Comparison of ENCODE assay signal across 22 mouse cellular contexts in genomic region chr6:120450208-120450607, GRCm38 (mm10). TPM values are rescaled to one million over a fixed set of nuclear protein-coding genes. Genes with fewer than 3 reads are reported as not detected.
A peak's percentile ranks its signal among the peaks of the same experiment; 100 is the strongest.
DNase-seq lines count a peak whose midpoint lies in the region; ATAC-seq and TF ChIP-seq lines count a peak whose summit lies in the region.
"Had no signal": no experiment of that assay in that cellular context is flagged by ENCODE, and none has a peak within 500 bp of the region (broad histone marks: within the 10 kb centered on the region; RNA-seq: fewer than 3 reads in every experiment).

No protein-coding gene starts in this region.

- 0 out of 2 replicates have a peak, but pooled peaks cover 6% of the 10 kb centered on the region for H3K9me3 ChIP-seq in heart, embryonic 12.5 days (replicated peaks)
- no peaks in the 10 kb centered on the region for H3K9me3 ChIP-seq in MEL (replicated peaks; ENCODE audit: insufficient read depth, low read length)
- H3K9me3 ChIP-seq in forebrain, embryonic 14.5 days (replicated peaks; ENCODE audit: control insufficient read depth, low read length), result no peaks in the 10 kb centered on the region
- no peaks in the 10 kb centered on the region for H3K9me3 ChIP-seq in intestine, embryonic 16.5 days (ENCODE audit: control insufficient read depth, low read length)
- H3K9me3 ChIP-seq: G1E had no signal

- no peaks in the 10 kb centered on the region for H3K27me3 ChIP-seq in heart, embryonic 12.5 days (replicated peaks)
- no peaks in the 10 kb centered on the region for H3K27me3 ChIP-seq in MEL (ENCODE audit: control insufficient read depth in 1 of 2, insufficient read depth in 2 of 2, low read length in 2 of 2)
- no peaks in the 10 kb centered on the region for H3K27me3 ChIP-seq in small intestine, adult 2 months (ENCODE audit: control insufficient read depth, insufficient read depth, low read length)
- no peaks in the 10 kb centered on the region for H3K27me3 ChIP-seq in forebrain, embryonic 14.5 days (replicated peaks; ENCODE audit: control insufficient read depth, insufficient read depth, low read length)
- no peaks in the 10 kb centered on the region for H3K27me3 ChIP-seq in intestine, embryonic 16.5 days (replicated peaks; ENCODE audit: control insufficient read depth, insufficient read depth, low read length)
- H3K27me3 ChIP-seq: CH12.LX, Patski had no signal

- H3K27ac ChIP-seq in heart, embryonic 12.5 days (ENCODE audit: poor library complexity, severe bottlenecking), result no peak overlapping the region
- peak overlapping the region; percentile 39 for H3K27ac ChIP-seq in MEL (ENCODE audit: control insufficient read depth, low read depth, low read length)
- H3K27ac ChIP-seq in small intestine, adult 2 months (ENCODE audit: insufficient read depth, low read depth, low read length), result 0 out of 2 replicates have a peak overlapping the region, but pooled peaks have one; percentile 42
- no peak overlapping the region for H3K27ac ChIP-seq in forebrain, embryonic 14.5 days (ENCODE audit: low read depth, low read length)
- H3K27ac ChIP-seq in intestine, embryonic 16.5 days (ENCODE audit: low read length), result no peak overlapping the region

- TF ChIP-seq RAD21 in MEL (IDR thresholded peaks at IDR 0.05; ENCODE audit: low read depth, low read length), result no peak

- 77% methylated on average over 3 of the region's 3 CpGs for WGBS in heart, embryonic 12.5 days
- WGBS in small intestine, adult 2 months, result 85% methylated on average over 3 of the region's 3 CpGs
- WGBS in forebrain, embryonic 14.5 days, result 84% methylated on average over 3 of the region's 3 CpGs
- 80% methylated on average over 3 of the region's 3 CpGs for WGBS in intestine, embryonic 16.5 days

- no peaks in the 10 kb centered on the region for H3K4me1 ChIP-seq in heart, embryonic 12.5 days (replicated peaks)
- peaks cover 13 to 32% of the 10 kb centered on the region in 2 experiments for H3K4me1 ChIP-seq in MEL (ENCODE audit: control insufficient read depth in 1 of 2, insufficient read depth in 2 of 2, low read length in 2 of 2)
- H3K4me1 ChIP-seq in small intestine, adult 2 months (ENCODE audit: control insufficient read depth, insufficient read depth, insufficient read length, low read length), result peaks cover 11% of the 10 kb centered on the region
- H3K4me1 ChIP-seq in forebrain, embryonic 14.5 days (ENCODE audit: control insufficient read depth, insufficient read depth, low read length), result no peaks in the 10 kb centered on the region
- 0 out of 2 replicates have a peak, but pooled peaks cover 2% of the 10 kb centered on the region for H3K4me1 ChIP-seq in intestine, embryonic 16.5 days (ENCODE audit: control insufficient read depth, insufficient read depth, low read length)

- TF ChIP-seq CTCF in MEL (IDR thresholded peaks at IDR 0.05 in 2 of 3, conservative IDR thresholded peaks at IDR 0.05 in 1 of 3; ENCODE audit: control insufficient read depth in 1 of 3, insufficient read depth in 1 of 3, low read depth in 2 of 3, low read length in 3 of 3, poor library complexity in 1 of 3, severe bottlenecking in 1 of 3), result no peak
- no peak for TF ChIP-seq CTCF in small intestine, adult 2 months (IDR thresholded peaks at IDR 0.05; ENCODE audit: extremely low read depth, insufficient read length, insufficient replicate concordance, low read depth, low read length)

- no peak overlapping the region for H3K4me2 ChIP-seq in heart, embryonic 12.5 days
- H3K4me2 ChIP-seq in forebrain, embryonic 14.5 days (ENCODE audit: low read length), result no peak overlapping the region
- no peak overlapping the region for H3K4me2 ChIP-seq in intestine, embryonic 16.5 days (ENCODE audit: low read depth, low read length)

- no peak for TF ChIP-seq EP300 in MEL (IDR thresholded peaks at IDR 0.05; ENCODE audit: low read depth in 1 of 2, low read length in 2 of 2)

- DNase-seq in heart, adult 11 months, result peak; percentile 7
- DNase-seq in MEL (ENCODE audit: low read depth, low spot score), result peak; percentile 52
- no peak for DNase-seq in forebrain, embryonic 14.5 days (ENCODE audit: low spot score)
- DNase-seq: adrenal gland, adult 2 months; adrenal gland, adult 8-10 months; adrenal gland, postnatal 10 days; adrenal gland, postnatal 14 days; adrenal gland, postnatal 25 days; adrenal gland, postnatal 36 days; B cell, adult 2 months; cerebellum, adult 11 months; cerebellum, adult 11-12 months; cerebellum, adult 18-20 months; cerebellum, adult 2 months had no signal

- H3K79me2 ChIP-seq in MEL (ENCODE audit: control insufficient read depth, insufficient read depth, low read length, poor library complexity), result no peaks in the 10 kb centered on the region

- H3K9ac ChIP-seq in heart, embryonic 12.5 days, result no peak overlapping the region
- H3K9ac ChIP-seq in MEL (ENCODE audit: control insufficient read depth, low read depth, low read length, poor library complexity, severe bottlenecking), result no peak overlapping the region
- no peak overlapping the region for H3K9ac ChIP-seq in forebrain, embryonic 14.5 days (ENCODE audit: low read length)
- no peak overlapping the region for H3K9ac ChIP-seq in intestine, embryonic 16.5 days (ENCODE audit: low read depth, low read length)

- TF ChIP-seq POLR2A in MEL (IDR thresholded peaks at IDR 0.05; ENCODE audit: control insufficient read depth in 1 of 2, insufficient read depth in 1 of 2, low read depth in 1 of 2, low read length in 2 of 2, poor library complexity in 1 of 2), result no peak
- TF ChIP-seq POLR2A in small intestine, adult 2 months (IDR thresholded peaks at IDR 0.05; ENCODE audit: low read depth, low read length), result no peak

- no peak for ATAC-seq in heart, embryonic 12.5 days (ENCODE audit: insufficient number of reproducible peaks, low FRiP score)
- ATAC-seq in forebrain, embryonic 14.5 days, result no peak
- no peak for ATAC-seq in intestine, embryonic 16.5 days
- ATAC-seq: activated CD4-positive, CD25-positive, alpha-beta regulatory T cell, adult 4 months; CD4-positive, CD25-positive, alpha-beta regulatory T cell, adult 4 months; Patski had no signal

- H3K4me3 ChIP-seq in heart, embryonic 12.5 days, result no peak overlapping the region
- H3K4me3 ChIP-seq in MEL (ENCODE audit: control insufficient read depth in 1 of 2, insufficient read depth in 1 of 2, low read depth in 2 of 2, low read length in 2 of 2), result no peak overlapping the region; a peak in 1 of 4 replicates
- no peak overlapping the region for H3K4me3 ChIP-seq in small intestine, adult 2 months (ENCODE audit: low read depth, low read length)
- no peak overlapping the region for H3K4me3 ChIP-seq in forebrain, embryonic 14.5 days (ENCODE audit: low read depth, low read length)
- H3K4me3 ChIP-seq in intestine, embryonic 16.5 days (ENCODE audit: low read length), result no peak overlapping the region

- H3K36me3 ChIP-seq in heart, embryonic 12.5 days, result 0 out of 2 replicates have a peak, but pooled peaks cover 2% of the 10 kb centered on the region
- H3K36me3 ChIP-seq in MEL (ENCODE audit: control insufficient read depth in 1 of 2, insufficient read depth in 2 of 2, low read length in 2 of 2), result peaks cover 0 to 30% of the 10 kb centered on the region in 2 experiments; a peak in 2 of 4 replicates
- H3K36me3 ChIP-seq in small intestine, adult 2 months (ENCODE audit: control insufficient read depth, insufficient read depth, low read length), result no peaks in the 10 kb centered on the region
- no peaks in the 10 kb centered on the region for H3K36me3 ChIP-seq in forebrain, embryonic 14.5 days (ENCODE audit: control insufficient read depth, insufficient read depth, low read length)
- H3K36me3 ChIP-seq in intestine, embryonic 16.5 days (ENCODE audit: control insufficient read depth, insufficient read depth, low read length), result no peaks in the 10 kb centered on the region

TF ChIP-seq in MEL, 35 proteins besides CTCF, POLR2A, EP300 and RAD21:
- TF ChIP-seq TBP (IDR thresholded peaks at IDR 0.05; ENCODE audit: low read depth, low read length) (0 out of 2 replicates have a peak, but pooled peaks have one; percentile 17), NELFE (IDR thresholded peaks at IDR 0.05; ENCODE audit: low read depth, low read length) (no peak), GABPA (IDR thresholded peaks at IDR 0.05; ENCODE audit: low read depth, low read length) (no peak), MYB (IDR thresholded peaks at IDR 0.05; ENCODE audit: low read depth, low read length) (no peak), ZNF384 (IDR thresholded peaks at IDR 0.05; ENCODE audit: low read depth, low read length) (no peak), NRF1 (IDR thresholded peaks at IDR 0.05; ENCODE audit: insufficient read depth, low read depth, low read length, poor library complexity, severe bottlenecking) (no peak), RCOR1 (IDR thresholded peaks at IDR 0.05; ENCODE audit: low read depth, low read length) (no peak), CHD2 (IDR thresholded peaks at IDR 0.05; ENCODE audit: low read length) (no peak), GATA1 (IDR thresholded peaks at IDR 0.05; ENCODE audit: low read depth, low read length) (peak; percentile 52), POLR2AphosphoS2 (IDR thresholded peaks at IDR 0.05; ENCODE audit: low read length) (no peak)

RNA-seq across cellular contexts. Expression of gene Il17ra, which starts 12.8 kb away (rescaled TPM):
- polyA plus RNA-seq in heart, embryonic 12.5 days (2016; fragmentation: Nextera tagmentation; extraction: Ambion mirVana), result 5.9 and 7.3 TPM in 2 replicates
- 18.0 and 19.5 TPM in 2 replicates for total RNA-seq in MEL (2012; rRNA removed)
- polyA plus RNA-seq in MEL (2012; ENCODE audit: insufficient read depth in 1 of 2, insufficient read length in 2 of 2, low read depth in 1 of 2, low replicate concordance in 2 of 2, missing spikeins in 1 of 2), result 10 to 100 TPM in 1 of 2 experiments, not detected in 1; 43.3 TPM
- 8.4 and 18.7 TPM in 2 replicates for polyA plus RNA-seq in small intestine, adult 2 months (2012; rRNA removed)
- 1.1 and 3.5 TPM in 2 replicates for polyA plus RNA-seq in forebrain, embryonic 14.5 days (2014; fragmentation: Nextera tagmentation; extraction: Ambion mirVana)
- polyA plus RNA-seq in intestine, embryonic 16.5 days (2015; fragmentation: Nextera tagmentation; extraction: Ambion mirVana), result 6.8 and 6.9 TPM in 2 replicates

RNA-seq across cellular contexts. Expression of gene Tmem121b, which starts 43.4 kb away (rescaled TPM):
- polyA plus RNA-seq in heart, embryonic 12.5 days (2016; fragmentation: Nextera tagmentation; extraction: Ambion mirVana), result 0.10 and 0.15 TPM in 2 replicates
- not detected in 2 replicates for total RNA-seq in MEL (2012; rRNA removed)
- under 1 TPM in 1 of 2 experiments, not detected in 1; 0.18 TPM for polyA plus RNA-seq in MEL (2012; ENCODE audit: insufficient read depth in 1 of 2, insufficient read length in 2 of 2, low read depth in 1 of 2, low replicate concordance in 2 of 2, missing spikeins in 1 of 2)
- 0.04 TPM in 1 of 2 replicates, not detected in the other for polyA plus RNA-seq in small intestine, adult 2 months (2012; rRNA removed)
- polyA plus RNA-seq in forebrain, embryonic 14.5 days (2014; fragmentation: Nextera tagmentation; extraction: Ambion mirVana), result 3.0 and 3.5 TPM in 2 replicates
- 0.06 TPM in 2 replicates for polyA plus RNA-seq in intestine, embryonic 16.5 days (2015; fragmentation: Nextera tagmentation; extraction: Ambion mirVana)
- total RNA-seq: adrenal gland, postnatal 25 days; CH12.LX had no signal
- polyA plus RNA-seq: G1E had no signal

Comparison
In these comparisons a context has a peak if more than half of its experiments do, and no peak if none do; other contexts are left out.
1. H3K27ac ChIP-seq: peak in MEL (single experiment) and small intestine, adult 2 months (single experiment); none in heart, embryonic 12.5 days (single experiment), forebrain, embryonic 14.5 days (single experiment) and intestine, embryonic 16.5 days (single experiment).